Mouse (Mus musculus): ENCODE measurements at regions not wholly inside any gene's neighbourhood (a gene's known extent, or its start where the extent isn't known, plus 50 kb on each side); places are given as distances from the start of the nearest gene placed in this dataset.
"Not testable (repeated sequence)": the region's sequence is repeated elsewhere in the genome, so short reads cannot be mapped to it uniquely, and the experiment has no call there.

GRCm38 (mm10) chr12:114047991-114048390 is 504.3 kb downstream of the Adam6a start:
- H3K9me3 ChIP-seq; H3K27me3 ChIP-seq (replicated peaks); H3K4me3 ChIP-seq (replicated peaks); H3K36me3 ChIP-seq; H3K27ac ChIP-seq; H3K4me2 ChIP-seq (replicated peaks); ATAC-seq; H3K4me1 ChIP-seq (replicated peaks); H3K9ac ChIP-seq: not testable (repeated sequence)
- WGBS: 55% methylated on average over 8 of the region's 8 CpGs

GRCm38 (mm10) chr12:114053341-114053740 is 509.6 kb downstream of the Adam6a start:
- Histone ChIP-seq H3K27me3 (replicated peaks) (no peaks in the 10 kb centered on the region), H3K4me1 (replicated peaks) (no peaks in the 10 kb centered on the region), H3K9me3 (no peaks in the 10 kb centered on the region), H3K9ac (no peak overlapping the region), H3K4me2 (replicated peaks) (no peak overlapping the region), H3K27ac (no peak overlapping the region), H3K36me3 (no peaks in the 10 kb centered on the region), H3K4me3 (replicated peaks) (no peak overlapping the region)
- ATAC-seq: no peak
- WGBS: 80% methylated on average over 2 of the region's 2 CpGs

GRCm38 (mm10) chr12:114059615-114060014 is 515.9 kb downstream of the Adam6a start:
- ATAC-seq: no peak
- WGBS: 62% methylated on average over 3 of the region's 3 CpGs
- no peak overlapping the region for H3K27ac ChIP-seq
- H3K4me3 ChIP-seq (replicated peaks): no peak overlapping the region
- H3K36me3 ChIP-seq: no peaks in the 10 kb centered on the region
- no peaks in the 10 kb centered on the region for H3K9me3 ChIP-seq
- no peak overlapping the region for H3K9ac ChIP-seq
- no peaks in the 10 kb centered on the region for H3K4me1 ChIP-seq (replicated peaks)
- no peaks in the 10 kb centered on the region for H3K27me3 ChIP-seq (replicated peaks)
- no peak overlapping the region for H3K4me2 ChIP-seq (replicated peaks)

GRCm38 (mm10) chr12:114067166-114067565 is 523.5 kb downstream of the Adam6a start:
- H3K27me3 ChIP-seq (replicated peaks): no peaks in the 10 kb centered on the region
- H3K9ac ChIP-seq: no peak overlapping the region
- no peak overlapping the region for H3K27ac ChIP-seq
- no peak for ATAC-seq
- no peak overlapping the region for H3K4me2 ChIP-seq (replicated peaks)
- no peaks in the 10 kb centered on the region for H3K4me1 ChIP-seq (replicated peaks)
- H3K9me3 ChIP-seq: no peaks in the 10 kb centered on the region
- no peaks in the 10 kb centered on the region for H3K36me3 ChIP-seq
- no peak overlapping the region for H3K4me3 ChIP-seq (replicated peaks)

GRCm38 (mm10) chr12:114108731-114109130 is 565.0 kb downstream of the Adam6a start:
- H3K9ac ChIP-seq; H3K4me1 ChIP-seq (replicated peaks); H3K9me3 ChIP-seq; H3K4me3 ChIP-seq (replicated peaks); H3K36me3 ChIP-seq; H3K27me3 ChIP-seq (replicated peaks); H3K4me2 ChIP-seq (replicated peaks); H3K27ac ChIP-seq; ATAC-seq: not testable (repeated sequence)
- 81% methylated on average over 4 of the region's 4 CpGs for WGBS

GRCm38 (mm10) chr12:114134897-114135296 is 591.2 kb downstream of the Adam6a start:
- ATAC-seq: no peak
- Histone ChIP-seq H3K36me3 (no peaks in the 10 kb centered on the region), H3K27ac (no peak overlapping the region), H3K27me3 (replicated peaks) (no peaks in the 10 kb centered on the region), H3K9ac (no peak overlapping the region), H3K4me1 (replicated peaks) (no peaks in the 10 kb centered on the region), H3K9me3 (no peaks in the 10 kb centered on the region), H3K4me2 (replicated peaks) (no peak overlapping the region), H3K4me3 (replicated peaks) (no peak overlapping the region)
- WGBS: 46% methylated on average over 1 of the region's 1 CpGs

- 89% methylated on average over 4 of the region's 4 CpGs for WGBS
- no peak for ATAC-seq
Measured at GRCm38 (mm10) chr12:114148779-114149178, 605.1 kb downstream of the Adam6a start.

GRCm38 (mm10) chr12:114172305-114172704 is 628.6 kb downstream of the Adam6a start:
- Histone ChIP-seq H3K9ac (no peak overlapping the region), H3K4me2 (replicated peaks) (no peak overlapping the region), H3K27ac (no peak overlapping the region), H3K27me3 (replicated peaks) (no peaks in the 10 kb centered on the region), H3K4me3 (replicated peaks) (no peak overlapping the region), H3K4me1 (replicated peaks) (no peaks in the 10 kb centered on the region), H3K36me3 (no peaks in the 10 kb centered on the region), H3K9me3 (no peaks in the 10 kb centered on the region)
- no peak for ATAC-seq
- WGBS: 68% methylated on average over 2 of the region's 2 CpGs

More at GRCm38 (mm10) chr12:114148779-114149178, 605.1 kb downstream of the Adam6a start:
- Histone ChIP-seq H3K4me3 (replicated peaks) (no peak overlapping the region), H3K9me3 (no peaks in the 10 kb centered on the region; the same call in 1 of the 2 replicates), H3K4me1 (replicated peaks) (no peaks in the 10 kb centered on the region), H3K9ac (no peak overlapping the region), H3K4me2 (replicated peaks) (no peak overlapping the region), H3K27ac (no peak overlapping the region), H3K36me3 (no peaks in the 10 kb centered on the region), H3K27me3 (replicated peaks) (no peaks in the 10 kb centered on the region)

- no peaks in the 10 kb centered on the region for H3K27me3 ChIP-seq (replicated peaks)
- no peaks in the 10 kb centered on the region for H3K9me3 ChIP-seq
- H3K9ac ChIP-seq: no peak overlapping the region
- H3K4me2 ChIP-seq (replicated peaks): no peak overlapping the region
- no peak for ATAC-seq
- 68% methylated on average over 1 of the region's 1 CpGs for WGBS
- H3K36me3 ChIP-seq: no peaks in the 10 kb centered on the region
- H3K27ac ChIP-seq: no peak overlapping the region
- no peak overlapping the region for H3K4me3 ChIP-seq (replicated peaks)
- H3K4me1 ChIP-seq (replicated peaks): no peaks in the 10 kb centered on the region
Measured at GRCm38 (mm10) chr12:114199521-114199920, 655.8 kb downstream of the Adam6a start.

- Histone ChIP-seq H3K36me3 (no peaks in the 10 kb centered on the region), H3K27me3 (replicated peaks) (no peaks in the 10 kb centered on the region), H3K4me3 (replicated peaks) (no peak overlapping the region), H3K4me1 (replicated peaks) (no peaks in the 10 kb centered on the region), H3K9ac (no peak overlapping the region), H3K9me3 (no peaks in the 10 kb centered on the region), H3K4me2 (replicated peaks) (no peak overlapping the region), H3K27ac (no peak overlapping the region)
- 31% methylated on average over 3 of the region's 3 CpGs for WGBS
- no peak for ATAC-seq
Measured at GRCm38 (mm10) chr12:114222541-114222940, 678.8 kb downstream of the Adam6a start.

Data from intestine, embryonic 15.5 days (tissue).